Mouse (Mus musculus) testis, adult 2 months (tissue): Measurements from ENCODE around the gene S1pr2. TPM values are rescaled to one million over a fixed set of nuclear protein-coding genes. Genes with fewer than 3 reads are reported as not detected.

Experiments used
- H3K27ac ChIP-seq: fragments of 200-500 bp; 2 replicates; pipeline ENCODE4 v1.5.1; 2012; ENCODE audit warnings: low read depth, low read length; ENCODE audit not compliant: control insufficient read depth, insufficient read depth
- H3K27me3 ChIP-seq: fragments of 200-500 bp; 2 replicates; pipeline ENCODE4 v1.6.1; 2012; ENCODE audit warnings: mild to moderate bottlenecking, low read length, moderate library complexity; ENCODE audit not compliant: control insufficient read depth, insufficient read depth
- H3K36me3 ChIP-seq: fragments of 200-500 bp; 2 replicates; pipeline ENCODE4 v1.6.1; 2012; ENCODE audit warnings: mild to moderate bottlenecking, low read length; ENCODE audit not compliant: control insufficient read depth, insufficient read depth
- H3K4me1 ChIP-seq: fragments of 200-500 bp; 2 replicates; pipeline ENCODE4 v1.6.1; 2012; ENCODE audit warnings: low read length; ENCODE audit not compliant: control insufficient read depth, insufficient read depth
- H3K4me3 ChIP-seq: fragments of 200-500 bp; 2 replicates; pipeline ENCODE4 v1.5.1; 2012; ENCODE audit warnings: low read depth, mild to moderate bottlenecking, low read length, moderate library complexity, mixed read lengths; ENCODE audit not compliant: control insufficient read depth
- CTCF ChIP-seq: fragments of 200-500 bp; IDR thresholded peaks from 2 replicates; pipeline ENCODE4 v1.5.1; 2012; ENCODE audit warnings: low read depth, mild to moderate bottlenecking, inconsistent platforms, low read length, moderate library complexity; ENCODE audit not compliant: control insufficient read depth, insufficient read depth, insufficient replicate concordance
- POLR2A ChIP-seq: fragments of 200-500 bp; IDR thresholded peaks from 2 replicates; pipeline ENCODE4 v1.6.1; 2012; ENCODE audit warnings: low read depth, mild to moderate bottlenecking, inconsistent platforms, low read length, moderate library complexity; ENCODE audit not compliant: control insufficient read depth
- polyA plus RNA-seq: library from polyadenylated mRNA; depleted of rRNA; stranded (reverse); fragments of >200 nt; gene quantifications from 2 replicates; pipeline ENCODE4 v1.2.3, GENCODE M21; 2012

Gene S1pr2
- polyA plus RNA-seq, 1 experiment = 0.70 TPM

- H3K4me3 ChIP-seq = no peak overlapping the region
Observed at GRCm38 (mm10) chr9:20983169-20983568, 6.6 kb upstream of the S1pr2 start.

GRCm38 (mm10) chr9:20982171-20982570, 5.6 kb upstream of the S1pr2 start:
- Histone ChIP-seq H3K4me3 (no peak overlapping the region), H3K36me3 (no peaks in the 10 kb centered on the region), H3K4me1 (no peaks in the 10 kb centered on the region), H3K27me3 (no peaks in the 10 kb centered on the region), H3K27ac (no peak overlapping the region)
- no peak for TF ChIP-seq POLR2A
- no peak for TF ChIP-seq CTCF

More at GRCm38 (mm10) chr9:20983169-20983568, 6.6 kb upstream of the S1pr2 start:
- TF ChIP-seq CTCF (no peak), POLR2A (no peak)
- no peaks in the 10 kb centered on the region for H3K4me1 ChIP-seq
- no peaks in the 10 kb centered on the region for H3K36me3 ChIP-seq
- H3K27ac ChIP-seq = no peak overlapping the region
- H3K27me3 ChIP-seq = no peaks in the 10 kb centered on the region

GRCm38 (mm10) chr9:20979769-20980168, 3.2 kb upstream of the S1pr2 start:
- Histone ChIP-seq H3K36me3 (no peaks in the 10 kb centered on the region), H3K27me3 (no peaks in the 10 kb centered on the region), H3K4me3 (no peak overlapping the region), H3K4me1 (peaks cover 5% of the 10 kb centered on the region), H3K27ac (no peak overlapping the region)
- TF ChIP-seq POLR2A = no peak
- no peak for TF ChIP-seq CTCF

- no peak overlapping the region for H3K27ac ChIP-seq
- H3K4me1 ChIP-seq = peaks cover 5% of the 10 kb centered on the region
- no peaks in the 10 kb centered on the region for H3K27me3 ChIP-seq
- TF ChIP-seq CTCF (no peak), POLR2A (no peak)
- no peak overlapping the region for H3K4me3 ChIP-seq
- no peaks in the 10 kb centered on the region for H3K36me3 ChIP-seq
Observed at GRCm38 (mm10) chr9:20979181-20979580, 2.6 kb upstream of the S1pr2 start.

GRCm38 (mm10) chr9:20978409-20979095, 2.0 kb upstream of the S1pr2 start:
- Histone ChIP-seq H3K4me1 (peaks cover 5% of the 10 kb centered on the region), H3K27ac (no peak overlapping the region), H3K36me3 (no peaks in the 10 kb centered on the region), H3K27me3 (no peaks in the 10 kb centered on the region), H3K4me3 (no peak overlapping the region)
- no peak for TF ChIP-seq CTCF
- no peak for TF ChIP-seq POLR2A

GRCm38 (mm10) chr9:20976961-20977689, 544 bp upstream of the S1pr2 start:
- TF ChIP-seq POLR2A (no peak), CTCF (no peak)
- Histone ChIP-seq H3K36me3 (no peaks in the 10 kb centered on the region), H3K4me3 (peak overlapping the region; percentile 87), H3K27ac (no peak overlapping the region), H3K4me1 (peaks cover 12% of the 10 kb centered on the region), H3K27me3 (no peaks in the 10 kb centered on the region)

GRCm38 (mm10) chr9:20975431-20976215, 958 bp downstream of the S1pr2 start:
- no peaks in the 10 kb centered on the region for H3K27me3 ChIP-seq
- no peak for TF ChIP-seq CTCF
- TF ChIP-seq POLR2A = no peak; the same call in 1 of the 2 replicates
- no peaks in the 10 kb centered on the region for H3K36me3 ChIP-seq
- peaks cover 12% of the 10 kb centered on the region for H3K4me1 ChIP-seq
- peak overlapping the region; percentile 10; the same call in 1 of the 2 replicates for H3K27ac ChIP-seq
- H3K4me3 ChIP-seq = peak overlapping the region; percentile 87
